Mouse (Mus musculus) liver, postnatal 0 days (tissue): ENCODE data around the gene Gm20388.

ENCODE experiments used
- CTCF ChIP-seq: sonication (generic); IDR thresholded peaks from 2 replicates; pipeline ENCODE4 v1.5.1; 2016; ENCODE audit warnings: antibody characterized with exemption, low read depth
- EP300 ChIP-seq: IDR thresholded peaks from 2 replicates; pipeline ENCODE4 v1.6.1; 2016; ENCODE audit warnings: antibody characterized with exemption, low read depth, mild to moderate bottlenecking

GRCm38 (mm10) chr8:121332436-121332835 lies 1421.8 kb downstream of the Gm20388 start:
- no peak for TF ChIP-seq EP300
- TF ChIP-seq CTCF = no peak
